Comparison of ENCODE assay signal across 13 mouse cellular contexts in genomic region chr2:164823969-164824368, GRCm38 (mm10). TPM values are rescaled to one million over a fixed set of nuclear protein-coding genes. Genes with fewer than 3 reads are reported as not detected.
DNase-seq lines count a peak whose midpoint lies in the region; ATAC-seq and TF ChIP-seq lines count a peak whose summit lies in the region.
"Had no signal": no experiment of that assay in that cellular context is flagged by ENCODE, and none has a peak within 500 bp of the region (broad histone marks: within the 10 kb centered on the region; RNA-seq: fewer than 3 reads in every experiment).

No protein-coding gene starts in this region.

- H3K4me3 ChIP-seq in forebrain, embryonic 13.5 days: peak overlapping the region; percentile 63
- no peak overlapping the region for H3K4me3 ChIP-seq in forebrain, embryonic 11.5 days (ENCODE audit: low read depth, low read length)
- H3K4me3 ChIP-seq in lung, embryonic 15.5 days: 0 out of 2 replicates have a peak overlapping the region, but pooled peaks have one; percentile 70
- no peak overlapping the region for H3K4me3 ChIP-seq in lung, postnatal 0 days (ENCODE audit: low read depth, low read length)
- no peak overlapping the region for H3K4me3 ChIP-seq in hindbrain, postnatal 0 days (ENCODE audit: low read length)
- peak overlapping the region; percentile 68; the same call in 1 of the 2 replicates for H3K4me3 ChIP-seq in neural tube, embryonic 13.5 days

- peak overlapping the region; percentile 65; the same call in 1 of the 2 replicates for H3K4me2 ChIP-seq in forebrain, embryonic 13.5 days
- no peak overlapping the region for H3K4me2 ChIP-seq in forebrain, embryonic 11.5 days (ENCODE audit: low read depth, low read length, severe bottlenecking)
- peak overlapping the region; percentile 58 for H3K4me2 ChIP-seq in lung, embryonic 15.5 days
- no peak overlapping the region for H3K4me2 ChIP-seq in lung, postnatal 0 days (replicated peaks; ENCODE audit: low read depth, low read length)
- peak overlapping the region; percentile 62; the same call in 1 of the 2 replicates for H3K4me2 ChIP-seq in hindbrain, postnatal 0 days (ENCODE audit: low read depth, low read length)
- H3K4me2 ChIP-seq in neural tube, embryonic 13.5 days: peak overlapping the region; percentile 56

- peaks cover 20% of the 10 kb centered on the region for H3K4me1 ChIP-seq in forebrain, embryonic 13.5 days
- peaks cover 6% of the 10 kb centered on the region; the same call in 1 of the 2 replicates for H3K4me1 ChIP-seq in forebrain, embryonic 11.5 days (replicated peaks; ENCODE audit: control insufficient read depth, insufficient read depth, low read length)
- H3K4me1 ChIP-seq in lung, embryonic 15.5 days: peaks cover 14% of the 10 kb centered on the region
- no peaks in the 10 kb centered on the region for H3K4me1 ChIP-seq in lung, postnatal 0 days (ENCODE audit: insufficient read depth, low read depth, low read length)
- H3K4me1 ChIP-seq in hindbrain, postnatal 0 days (ENCODE audit: insufficient read depth, low read length): no peaks in the 10 kb centered on the region
- H3K4me1 ChIP-seq in neural tube, embryonic 13.5 days (replicated peaks): peaks cover 28% of the 10 kb centered on the region

- no peak for DNase-seq in forebrain, embryonic 11.5 days (ENCODE audit: low spot score)
- DNase-seq in lung, postnatal 0 days (ENCODE audit: low spot score): no peak
- DNase-seq in hindbrain, postnatal 0 days (ENCODE audit: low spot score): no peak
- no peak for DNase-seq in urinary bladder, adult 2 months (ENCODE audit: low spot score)
- no peak for DNase-seq in frontal cortex, postnatal 25 days (ENCODE audit: low spot score in 2 of 2)
- DNase-seq: adrenal gland, adult 2 months; cerebellum, postnatal 14 days; gastrocnemius, postnatal 25 days; kidney, postnatal 25 days had no signal

- H3K9me3 ChIP-seq in forebrain, embryonic 13.5 days (replicated peaks): no peaks in the 10 kb centered on the region
- H3K9me3 ChIP-seq in forebrain, embryonic 11.5 days (ENCODE audit: control insufficient read depth, low read length): no peaks in the 10 kb centered on the region
- no peaks in the 10 kb centered on the region for H3K9me3 ChIP-seq in lung, embryonic 15.5 days
- no peaks in the 10 kb centered on the region for H3K9me3 ChIP-seq in lung, postnatal 0 days (ENCODE audit: low read length)
- H3K9me3 ChIP-seq in hindbrain, postnatal 0 days (ENCODE audit: low read length): no peaks in the 10 kb centered on the region
- H3K9me3 ChIP-seq in neural tube, embryonic 13.5 days: no peaks in the 10 kb centered on the region

- ATAC-seq in forebrain, embryonic 13.5 days: no peak
- ATAC-seq in forebrain, embryonic 11.5 days (replicated peaks; ENCODE audit: low FRiP score): no peak
- ATAC-seq in lung, embryonic 15.5 days (ENCODE audit: borderline replicate concordance, extremely low read depth, low FRiP score, low TSS enrichment): no peak
- no peak for ATAC-seq in lung, postnatal 0 days
- ATAC-seq in hindbrain, postnatal 0 days: no peak
- no peak for ATAC-seq in neural tube, embryonic 13.5 days (ENCODE audit: low read depth)

- H3K9ac ChIP-seq in forebrain, embryonic 13.5 days: no peak overlapping the region
- H3K9ac ChIP-seq in forebrain, embryonic 11.5 days (ENCODE audit: low read length): no peak overlapping the region
- no peak overlapping the region for H3K9ac ChIP-seq in lung, embryonic 15.5 days
- H3K9ac ChIP-seq in lung, postnatal 0 days (replicated peaks; ENCODE audit: low read depth): no peak overlapping the region
- H3K9ac ChIP-seq in hindbrain, postnatal 0 days (replicated peaks; ENCODE audit: low read length): no peak overlapping the region
- H3K9ac ChIP-seq in neural tube, embryonic 13.5 days: no peak overlapping the region

- TF ChIP-seq EP300 in lung, postnatal 0 days (IDR thresholded peaks at IDR 0.05): no peak

- H3K27me3 ChIP-seq in forebrain, embryonic 13.5 days: no peaks in the 10 kb centered on the region
- H3K27me3 ChIP-seq in forebrain, embryonic 11.5 days (ENCODE audit: control insufficient read depth, insufficient read depth, low read length): no peaks in the 10 kb centered on the region
- no peaks in the 10 kb centered on the region for H3K27me3 ChIP-seq in lung, embryonic 15.5 days
- H3K27me3 ChIP-seq in lung, postnatal 0 days (replicated peaks; ENCODE audit: insufficient read depth, low read length): no peaks in the 10 kb centered on the region
- no peaks in the 10 kb centered on the region for H3K27me3 ChIP-seq in hindbrain, postnatal 0 days (ENCODE audit: insufficient read depth, low read length)
- H3K27me3 ChIP-seq in neural tube, embryonic 13.5 days: no peaks in the 10 kb centered on the region

- TF ChIP-seq CTCF in lung, postnatal 0 days (IDR thresholded peaks at IDR 0.05): no peak
- TF ChIP-seq CTCF in hindbrain, postnatal 0 days (IDR thresholded peaks at IDR 0.05; ENCODE audit: low read depth): no peak

- peaks cover 65% of the 10 kb centered on the region for H3K36me3 ChIP-seq in forebrain, embryonic 13.5 days (ENCODE audit: poor library complexity, severe bottlenecking)
- peaks cover 3% of the 10 kb centered on the region; the same call in 1 of the 2 replicates for H3K36me3 ChIP-seq in forebrain, embryonic 11.5 days (ENCODE audit: control insufficient read depth, insufficient read depth, low read length)
- peaks cover 41% of the 10 kb centered on the region for H3K36me3 ChIP-seq in lung, embryonic 15.5 days
- peaks cover 12% of the 10 kb centered on the region for H3K36me3 ChIP-seq in lung, postnatal 0 days (ENCODE audit: insufficient read depth, low read length)
- peaks cover 18% of the 10 kb centered on the region; the same call in 1 of the 2 replicates for H3K36me3 ChIP-seq in hindbrain, postnatal 0 days (ENCODE audit: insufficient read depth, low read length)
- peaks cover 71% of the 10 kb centered on the region for H3K36me3 ChIP-seq in neural tube, embryonic 13.5 days

- no peak overlapping the region for H3K27ac ChIP-seq in forebrain, embryonic 13.5 days
- no peak overlapping the region for H3K27ac ChIP-seq in forebrain, embryonic 11.5 days (ENCODE audit: low read depth, low read length)
- H3K27ac ChIP-seq in lung, embryonic 15.5 days: no peak overlapping the region
- no peak overlapping the region for H3K27ac ChIP-seq in lung, postnatal 0 days (ENCODE audit: low read length)
- no peak overlapping the region for H3K27ac ChIP-seq in hindbrain, postnatal 0 days
- no peak overlapping the region for H3K27ac ChIP-seq in neural tube, embryonic 13.5 days (replicated peaks)

- 95% methylated on average over 4 of the region's 4 CpGs for WGBS in forebrain, embryonic 13.5 days
- 92% methylated on average over 4 of the region's 4 CpGs for WGBS in forebrain, embryonic 11.5 days
- 93% methylated on average over 4 of the region's 4 CpGs for WGBS in lung, embryonic 15.5 days
- 93% methylated on average over 4 of the region's 4 CpGs for WGBS in lung, postnatal 0 days
- 93% methylated on average over 4 of the region's 4 CpGs for WGBS in hindbrain, postnatal 0 days
- WGBS in neural tube, embryonic 13.5 days: 93% methylated on average over 4 of the region's 4 CpGs

RNA-seq across cellular contexts. Expression of gene Zswim1, which starts 1.5 kb away (rescaled TPM):
- 22.1 and 23.2 TPM in 2 replicates for polyA plus RNA-seq in forebrain, embryonic 13.5 days (2015; fragmentation: Nextera tagmentation; extraction: Ambion mirVana)
- polyA plus RNA-seq in forebrain, embryonic 11.5 days (2014; fragmentation: Nextera tagmentation; extraction: Ambion mirVana): 26.4 and 29.9 TPM in 2 replicates
- 15.8 and 16.8 TPM in 2 replicates for polyA plus RNA-seq in lung, embryonic 15.5 days (2015; fragmentation: Nextera tagmentation; extraction: Ambion mirVana)
- 7.7 and 8.1 TPM in 2 replicates for polyA plus RNA-seq in lung, postnatal 0 days (2015; fragmentation: Nextera tagmentation; extraction: Ambion mirVana)
- 23.9 and 24.6 TPM in 2 replicates for total RNA-seq in hindbrain, postnatal 0 days (2014; rRNA removed)
- polyA plus RNA-seq in hindbrain, postnatal 0 days (2015; fragmentation: Nextera tagmentation; extraction: Ambion mirVana): 26.5 and 29.0 TPM in 2 replicates
- polyA plus RNA-seq in neural tube, embryonic 13.5 days (2015; fragmentation: Nextera tagmentation; extraction: Ambion mirVana): 22.3 and 23.7 TPM in 2 replicates
- 5.4 and 8.1 TPM in 2 replicates for polyA plus RNA-seq in urinary bladder, adult 2 months (2012; rRNA removed)

RNA-seq across cellular contexts. Expression of gene Spata25, which starts 4.4 kb away (rescaled TPM):
- polyA plus RNA-seq in forebrain, embryonic 13.5 days (2015; fragmentation: Nextera tagmentation; extraction: Ambion mirVana): not detected in 2 replicates
- polyA plus RNA-seq in forebrain, embryonic 11.5 days (2014; fragmentation: Nextera tagmentation; extraction: Ambion mirVana): not detected in 2 replicates
- polyA plus RNA-seq in lung, embryonic 15.5 days (2015; fragmentation: Nextera tagmentation; extraction: Ambion mirVana): not detected in 2 replicates
- not detected in 2 replicates for polyA plus RNA-seq in lung, postnatal 0 days (2015; fragmentation: Nextera tagmentation; extraction: Ambion mirVana)
- total RNA-seq in hindbrain, postnatal 0 days (2014; rRNA removed): not detected in 2 replicates
- not detected in 2 replicates for polyA plus RNA-seq in hindbrain, postnatal 0 days (2015; fragmentation: Nextera tagmentation; extraction: Ambion mirVana)
- polyA plus RNA-seq in neural tube, embryonic 13.5 days (2015; fragmentation: Nextera tagmentation; extraction: Ambion mirVana): not detected in 2 replicates
- 0.13 TPM in 1 of 2 replicates, not detected in the other for polyA plus RNA-seq in urinary bladder, adult 2 months (2012; rRNA removed)
- total RNA-seq: adrenal gland, adult 2 months; gastrocnemius, postnatal 25 days had no signal
- polyA plus RNA-seq: adrenal gland, adult 2 months; C2C12 had no signal

RNA-seq across cellular contexts. Expression of gene Ctsa, which starts 8.7 kb away (rescaled TPM):
- 82.7 and 91.6 TPM in 2 replicates for polyA plus RNA-seq in forebrain, embryonic 13.5 days (2015; fragmentation: Nextera tagmentation; extraction: Ambion mirVana)
- polyA plus RNA-seq in forebrain, embryonic 11.5 days (2014; fragmentation: Nextera tagmentation; extraction: Ambion mirVana): 82.4 and 83.3 TPM in 2 replicates
- polyA plus RNA-seq in lung, embryonic 15.5 days (2015; fragmentation: Nextera tagmentation; extraction: Ambion mirVana): 131 and 139 TPM in 2 replicates
- polyA plus RNA-seq in lung, postnatal 0 days (2015; fragmentation: Nextera tagmentation; extraction: Ambion mirVana): 146 and 147 TPM in 2 replicates
- total RNA-seq in hindbrain, postnatal 0 days (2014; rRNA removed): 135 and 147 TPM in 2 replicates
- polyA plus RNA-seq in hindbrain, postnatal 0 days (2015; fragmentation: Nextera tagmentation; extraction: Ambion mirVana): 112 and 116 TPM in 2 replicates
- 97.5 and 109 TPM in 2 replicates for polyA plus RNA-seq in neural tube, embryonic 13.5 days (2015; fragmentation: Nextera tagmentation; extraction: Ambion mirVana)
- polyA plus RNA-seq in urinary bladder, adult 2 months (2012; rRNA removed): 200 and 235 TPM in 2 replicates

RNA-seq across cellular contexts. Expression of gene Neurl2, which starts 9.3 kb away (rescaled TPM):
- polyA plus RNA-seq in forebrain, embryonic 13.5 days (2015; fragmentation: Nextera tagmentation; extraction: Ambion mirVana): 4.0 and 4.2 TPM in 2 replicates
- 3.2 and 4.5 TPM in 2 replicates for polyA plus RNA-seq in forebrain, embryonic 11.5 days (2014; fragmentation: Nextera tagmentation; extraction: Ambion mirVana)
- polyA plus RNA-seq in lung, embryonic 15.5 days (2015; fragmentation: Nextera tagmentation; extraction: Ambion mirVana): 6.6 and 7.5 TPM in 2 replicates
- polyA plus RNA-seq in lung, postnatal 0 days (2015; fragmentation: Nextera tagmentation; extraction: Ambion mirVana): 5.4 and 6.5 TPM in 2 replicates
- total RNA-seq in hindbrain, postnatal 0 days (2014; rRNA removed): 8.7 and 12.1 TPM in 2 replicates
- polyA plus RNA-seq in hindbrain, postnatal 0 days (2015; fragmentation: Nextera tagmentation; extraction: Ambion mirVana): 7.2 and 7.6 TPM in 2 replicates
- polyA plus RNA-seq in neural tube, embryonic 13.5 days (2015; fragmentation: Nextera tagmentation; extraction: Ambion mirVana): 4.9 and 5.4 TPM in 2 replicates
- polyA plus RNA-seq in urinary bladder, adult 2 months (2012; rRNA removed): 12.5 and 15.3 TPM in 2 replicates

RNA-seq across cellular contexts. Expression of gene Zswim3, which starts 19.1 kb away (rescaled TPM):
- polyA plus RNA-seq in forebrain, embryonic 13.5 days (2015; fragmentation: Nextera tagmentation; extraction: Ambion mirVana): 11.7 and 12.1 TPM in 2 replicates
- polyA plus RNA-seq in forebrain, embryonic 11.5 days (2014; fragmentation: Nextera tagmentation; extraction: Ambion mirVana): 10.1 and 10.2 TPM in 2 replicates
- polyA plus RNA-seq in lung, embryonic 15.5 days (2015; fragmentation: Nextera tagmentation; extraction: Ambion mirVana): 6.7 and 8.4 TPM in 2 replicates
- 4.3 and 5.3 TPM in 2 replicates for polyA plus RNA-seq in lung, postnatal 0 days (2015; fragmentation: Nextera tagmentation; extraction: Ambion mirVana)
- total RNA-seq in hindbrain, postnatal 0 days (2014; rRNA removed): 6.4 and 8.3 TPM in 2 replicates
- polyA plus RNA-seq in hindbrain, postnatal 0 days (2015; fragmentation: Nextera tagmentation; extraction: Ambion mirVana): 5.2 and 5.5 TPM in 2 replicates
- 14.2 and 16.7 TPM in 2 replicates for polyA plus RNA-seq in neural tube, embryonic 13.5 days (2015; fragmentation: Nextera tagmentation; extraction: Ambion mirVana)
- 5.3 and 6.2 TPM in 2 replicates for polyA plus RNA-seq in urinary bladder, adult 2 months (2012; rRNA removed)

Comparison
In these comparisons a context has a peak if more than half of its experiments do, and no peak if none do; other contexts are left out.
1. H3K4me2 ChIP-seq: peak in forebrain, embryonic 13.5 days (single experiment), lung, embryonic 15.5 days (single experiment), hindbrain, postnatal 0 days (single experiment) and neural tube, embryonic 13.5 days (single experiment); none in forebrain, embryonic 11.5 days (single experiment) and lung, postnatal 0 days (single experiment).
2. H3K4me3 ChIP-seq: peak in forebrain, embryonic 13.5 days (single experiment), lung, embryonic 15.5 days (single experiment) and neural tube, embryonic 13.5 days (single experiment); none in forebrain, embryonic 11.5 days (single experiment), lung, postnatal 0 days (single experiment) and hindbrain, postnatal 0 days (single experiment).